Mouse (Mus musculus) midbrain, embryonic 13.5 days (tissue): Measurements from ENCODE around the gene Pik3r5. TPM values are rescaled to one million over a fixed set of nuclear protein-coding genes. Genes with fewer than 3 reads are reported as not detected.

Source experiments
- ATAC-seq: fragments of 200-750 bp; cut with Nextera tagmentation; 2 replicates; pipeline ENCODE4 v1.8.0; 2017; ENCODE audit warnings: mild to moderate bottlenecking, moderate TSS enrichment, moderate library complexity
- H3K27ac ChIP-seq: fragments of 300-500 bp; sonication (generic); 2 replicates; pipeline ENCODE4 v1.5.1; 2015; ENCODE audit warnings: inconsistent platforms, mild to moderate bottlenecking, moderate library complexity
- H3K27me3 ChIP-seq: fragments of 300-500 bp; sonication (generic); 2 replicates; pipeline ENCODE4 v1.6.1; 2015; ENCODE audit warnings: mild to moderate bottlenecking, inconsistent platforms
- H3K36me3 ChIP-seq: fragments of 300-500 bp; sonication (generic); 2 replicates; pipeline ENCODE4 v1.6.1; 2015; ENCODE audit warnings: mild to moderate bottlenecking, inconsistent platforms
- H3K4me1 ChIP-seq: fragments of 300-500 bp; sonication (generic); replicated peaks from 2 replicates; pipeline ENCODE4 v1.6.1; 2015; ENCODE audit warnings: inconsistent platforms
- H3K4me2 ChIP-seq: fragments of 300-500 bp; sonication (generic); replicated peaks from 2 replicates; pipeline ENCODE4 v1.6.1; 2015; ENCODE audit warnings: moderate library complexity, mild to moderate bottlenecking, inconsistent platforms
- H3K4me3 ChIP-seq: fragments of 300-500 bp; sonication (generic); replicated peaks from 2 replicates; pipeline ENCODE4 v1.5.1; 2015; ENCODE audit warnings: mild to moderate bottlenecking, inconsistent platforms
- H3K9ac ChIP-seq: fragments of 300-500 bp; sonication (generic); replicated peaks from 2 replicates; pipeline ENCODE4 v1.6.1; 2015; ENCODE audit warnings: mild to moderate bottlenecking, inconsistent platforms
- H3K9me3 ChIP-seq: fragments of 300-500 bp; sonication (generic); 2 replicates; pipeline ENCODE4 v1.6.1; 2016; ENCODE audit warnings: mild to moderate bottlenecking, inconsistent platforms
- WGBS: fragments of 180-500 bp; shearing (Covaris S2); methylation state at CpG from one replicate; pipeline ENCODE4 v1.1.7; 2015; 5-methylcytosine and 5-hydroxymethylcytosine counted together
- polyA plus RNA-seq: library from polyadenylated mRNA; unstranded; fragments of >200 nt; fragmentation: Nextera tagmentation; extraction: Ambion mirVana; gene quantifications from 2 replicates; pipeline ENCODE4 v1.2.1, GENCODE M21; 2015

The Pik3r5 gene
- polyA plus RNA-seq, 1 experiment from 2014 or later = 0.24 TPM

- Histone ChIP-seq H3K4me2 (no peak overlapping the region), H3K4me1 (peaks cover 6% of the 10 kb centered on the region; the same call in 1 of the 2 replicates), H3K4me3 (no peak overlapping the region), H3K36me3 (no peaks in the 10 kb centered on the region), H3K27ac (no peak overlapping the region), H3K9me3 (no peaks in the 10 kb centered on the region), H3K9ac (no peak overlapping the region), H3K27me3 (no peaks in the 10 kb centered on the region)
- ATAC-seq = no peak
- 59% methylated on average over 5 of the region's 5 CpGs for WGBS
Observed at GRCm38 (mm10) chr11:68539621-68540020, 107.7 kb downstream of the Pik3r5 start.

DNA sequence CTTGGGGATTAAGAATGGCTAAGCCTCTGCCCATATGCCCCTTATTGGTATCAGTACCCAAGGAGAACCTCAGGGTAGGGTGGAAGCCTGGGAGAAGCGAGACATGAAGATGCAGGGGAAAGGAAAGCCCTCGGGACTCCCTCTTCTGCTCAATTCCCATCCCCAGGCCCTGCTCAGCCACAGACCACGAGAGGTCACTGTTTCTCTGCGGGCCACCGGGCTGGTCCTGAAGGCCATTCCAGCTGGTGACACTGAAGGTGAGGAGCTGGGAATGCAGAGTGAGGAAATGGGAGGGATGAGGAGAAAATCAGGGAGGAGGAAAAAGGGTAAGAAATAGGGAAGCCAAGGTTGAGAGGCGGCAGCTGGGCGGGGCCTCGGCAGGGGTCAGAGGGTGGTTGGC, 112.6 kb downstream of the Pik3r5 start:
- Histone ChIP-seq H3K9me3 (no peaks in the 10 kb centered on the region), H3K27ac (no peak overlapping the region), H3K9ac (no peak overlapping the region), H3K27me3 (no peaks in the 10 kb centered on the region), H3K4me3 (no peak overlapping the region), H3K36me3 (no peaks in the 10 kb centered on the region), H3K4me1 (peaks cover 7% of the 10 kb centered on the region; the same call in 1 of the 2 replicates), H3K4me2 (no peak overlapping the region)
- WGBS = 16% methylated on average over 8 of the region's 8 CpGs
- ATAC-seq = no peak

DNA sequence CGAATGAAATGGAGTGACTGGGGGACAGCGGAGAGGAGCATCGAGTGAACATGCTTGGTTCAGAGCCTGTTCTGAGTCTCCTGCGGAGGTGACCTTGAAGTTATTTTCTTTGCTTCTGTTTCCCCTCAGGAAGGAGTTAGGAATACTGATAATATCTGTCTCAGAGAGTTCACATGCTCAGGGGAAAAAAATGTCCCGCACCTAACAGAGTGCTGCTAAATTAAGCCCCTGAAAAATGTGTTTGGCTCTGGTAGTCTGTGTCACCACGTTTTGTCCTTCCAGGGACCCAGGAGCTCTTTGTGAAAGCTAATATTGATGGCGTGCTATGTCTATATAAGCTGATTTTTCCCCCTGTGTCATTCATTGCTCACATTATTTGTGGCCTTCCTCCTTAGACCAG, 113.3 kb downstream of the Pik3r5 start:
- no peak overlapping the region for H3K9ac ChIP-seq
- H3K4me1 ChIP-seq = peaks cover 7% of the 10 kb centered on the region; the same call in 1 of the 2 replicates
- H3K27me3 ChIP-seq = no peaks in the 10 kb centered on the region
- no peaks in the 10 kb centered on the region for H3K36me3 ChIP-seq
- no peaks in the 10 kb centered on the region for H3K9me3 ChIP-seq
- 58% methylated on average over 7 of the region's 7 CpGs for WGBS
- ATAC-seq = no peak
- no peak overlapping the region for H3K27ac ChIP-seq
- no peak overlapping the region for H3K4me3 ChIP-seq
- no peak overlapping the region for H3K4me2 ChIP-seq

GRCm38 (mm10) chr11:68545682-68546222, 113.8 kb downstream of the Pik3r5 start:
- Histone ChIP-seq H3K36me3 (no peaks in the 10 kb centered on the region), H3K4me2 (no peak overlapping the region), H3K9ac (no peak overlapping the region), H3K27ac (no peak overlapping the region), H3K27me3 (no peaks in the 10 kb centered on the region), H3K4me1 (peaks cover 7% of the 10 kb centered on the region; the same call in 1 of the 2 replicates), H3K4me3 (no peak overlapping the region), H3K9me3 (no peaks in the 10 kb centered on the region)
- 88% methylated on average over 8 of the region's 8 CpGs for WGBS
- ATAC-seq = no peak

Other genes with a start within 250 kb of the Pik3r5 start
- 17.3 and 31.0 TPM in 2 replicates for gene Ntn1, start 31.3 kb upstream of the Pik3r5 start, polyA plus RNA-seq
- 1.5 and 2.0 TPM in 2 replicates for gene Pik3r6, start 70.9 kb downstream of the Pik3r5 start, polyA plus RNA-seq
- gene Mfsd6l, start 124.1 kb downstream of the Pik3r5 start, polyA plus RNA-seq = not detected in 2 replicates
- 0.15 and 0.36 TPM in 2 replicates for gene Ccdc42, start 154.9 kb downstream of the Pik3r5 start, polyA plus RNA-seq